Mouse (Mus musculus) ES-Bruce4 (cell line): Measurements from ENCODE around the gene Igf2r. TPM values are rescaled to one million over a fixed set of nuclear protein-coding genes. Genes with fewer than 3 reads are reported as not detected.

Experiments used
- H3K27ac ChIP-seq: 2 replicates; pipeline ENCODE4 v1.5.1; 2012; ENCODE audit warnings: low read length, inconsistent platforms; ENCODE audit not compliant: insufficient read depth
- H3K27me3 ChIP-seq: 2 replicates; pipeline ENCODE4 v1.6.1; 2012; ENCODE audit warnings: mild to moderate bottlenecking, low read length, inconsistent platforms; ENCODE audit not compliant: control insufficient read depth, poor library complexity, insufficient read depth, severe bottlenecking
- H3K36me3 ChIP-seq: 2 replicates; pipeline ENCODE4 v1.6.1; 2012; ENCODE audit warnings: inconsistent platforms, mild to moderate bottlenecking, low read length, moderate library complexity; ENCODE audit not compliant: control insufficient read depth, poor library complexity, insufficient read depth, severe bottlenecking
- H3K4me1 ChIP-seq: one replicate; pipeline ENCODE4 v1.8.1; 2011; ENCODE audit warnings: low read length; ENCODE audit not compliant: control insufficient read depth, insufficient read depth
- H3K4me3 ChIP-seq: 2 replicates; pipeline ENCODE4 v1.5.1; 2011; ENCODE audit warnings: low read depth, mild to moderate bottlenecking, low read length
- H3K9ac ChIP-seq: 2 replicates; pipeline ENCODE4 v1.6.1; 2012; ENCODE audit warnings: low read depth, mild to moderate bottlenecking, inconsistent platforms; ENCODE audit not compliant: poor library complexity, severe bottlenecking
- H3K9me3 ChIP-seq: replicated peaks from 2 replicates; pipeline ENCODE4 v1.6.1; 2012; ENCODE audit warnings: mild to moderate bottlenecking, low read length, inconsistent platforms; ENCODE audit not compliant: control insufficient read depth, poor library complexity, insufficient read depth, severe bottlenecking
- CTCF ChIP-seq: IDR thresholded peaks from one replicate; pipeline ENCODE4 v1.8.1; 2011; ENCODE audit warnings: low read depth, low read length
- EP300 ChIP-seq: IDR thresholded peaks from 2 replicates; pipeline ENCODE4 v1.6.1; 2011; ENCODE audit warnings: low read depth, low read length; ENCODE audit not compliant: insufficient read depth
- POLR2A ChIP-seq: IDR thresholded peaks from one replicate; pipeline ENCODE4 v1.8.1; 2011; ENCODE audit warnings: low read length; ENCODE audit not compliant: insufficient read depth
- polyA plus RNA-seq: library from polyadenylated mRNA; stranded (reverse); fragments of >200 nt; gene quantifications from 2 replicates; pipeline ENCODE4 v1.2.4, GENCODE M21; 2011; ENCODE audit warnings: low read depth; ENCODE audit not compliant: missing spikeins, insufficient read depth, insufficient read length

The Igf2r gene
- polyA plus RNA-seq, 1 experiment, result 61.4 TPM

DNA sequence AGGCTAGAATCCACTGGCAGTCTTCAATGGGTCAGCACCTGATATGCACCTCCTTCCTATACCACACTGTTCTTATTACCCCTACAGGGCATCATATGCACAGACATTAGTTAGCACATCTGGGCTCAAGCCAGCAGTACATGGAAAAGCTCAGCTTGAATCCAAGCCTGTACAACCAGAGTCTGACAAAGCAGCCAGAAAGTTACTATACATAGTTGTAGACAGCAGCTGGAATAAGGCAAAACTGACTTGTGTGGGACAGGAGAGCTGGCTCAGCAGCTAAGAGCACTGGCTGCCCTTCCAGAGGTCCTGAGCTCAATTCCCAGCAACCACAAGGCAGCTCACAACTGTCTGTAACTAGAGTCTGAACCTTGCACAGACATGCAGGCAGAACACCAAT lies 57.3 kb downstream of the Igf2r start:
- Histone ChIP-seq H3K4me1 (no peaks in the 10 kb centered on the region), H3K9me3 (no peaks in the 10 kb centered on the region), H3K27ac (no peak overlapping the region), H3K9ac (no peak overlapping the region), H3K36me3 (peaks cover 5% of the 10 kb centered on the region; the same call in 1 of the 2 replicates), H3K27me3 (no peaks in the 10 kb centered on the region), H3K4me3 (no peak overlapping the region)
- TF ChIP-seq CTCF, result no peak
- TF ChIP-seq EP300, result no peak
- no peak for TF ChIP-seq POLR2A

- H3K9me3 ChIP-seq, result no peaks in the 10 kb centered on the region
- peaks cover 5% of the 10 kb centered on the region; the same call in 1 of the 2 replicates for H3K36me3 ChIP-seq
- H3K27ac ChIP-seq, result no peak overlapping the region
- no peak for TF ChIP-seq EP300
- no peak for TF ChIP-seq CTCF
- TF ChIP-seq POLR2A, result no peak
- no peaks in the 10 kb centered on the region for H3K27me3 ChIP-seq
- no peaks in the 10 kb centered on the region for H3K4me1 ChIP-seq
- H3K9ac ChIP-seq, result no peak overlapping the region
- H3K4me3 ChIP-seq, result no peak overlapping the region
Observed at GRCm38 (mm10) chr17:12710976-12711375, 58.5 kb downstream of the Igf2r start.

DNA sequence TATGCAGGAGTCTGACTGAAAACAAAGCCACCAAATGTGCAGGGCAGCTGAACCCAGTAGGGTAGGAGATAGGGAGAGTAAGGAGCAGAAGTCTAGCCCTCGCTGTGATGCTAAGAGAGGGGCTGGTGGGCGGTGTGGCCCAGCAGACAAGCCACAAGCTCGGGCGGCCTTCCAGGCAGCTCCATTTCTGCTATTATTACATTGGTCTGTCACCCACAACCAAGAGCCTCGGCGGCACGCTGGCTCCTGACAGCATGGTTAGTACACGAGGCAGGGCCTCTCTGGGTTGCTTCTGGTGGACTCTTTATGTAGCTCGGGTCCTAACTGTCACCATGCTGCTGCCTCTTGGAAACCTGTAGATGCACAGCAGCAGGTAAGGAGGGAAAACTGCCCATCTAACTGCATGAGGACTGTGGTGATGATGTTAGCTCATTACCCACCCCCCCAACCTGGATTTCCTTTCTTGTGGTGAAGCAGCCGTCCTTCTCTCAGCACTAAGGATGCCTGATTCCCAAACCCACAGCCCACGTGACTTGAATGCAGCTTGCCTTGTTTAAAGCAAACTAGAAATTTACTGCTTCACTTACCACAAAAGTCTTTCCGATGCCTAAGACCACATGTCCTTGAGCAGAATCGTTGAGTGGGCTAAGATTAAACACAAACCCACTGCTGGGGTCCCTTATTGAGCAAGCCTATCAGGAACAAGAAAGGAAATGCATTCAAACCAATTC lies 59.2 kb downstream of the Igf2r start:
- Histone ChIP-seq H3K27ac (no peak overlapping the region), H3K9me3 (no peaks in the 10 kb centered on the region), H3K4me1 (no peaks in the 10 kb centered on the region), H3K27me3 (no peaks in the 10 kb centered on the region), H3K36me3 (peaks cover 3% of the 10 kb centered on the region; the same call in 1 of the 2 replicates), H3K9ac (no peak overlapping the region), H3K4me3 (no peak overlapping the region)
- TF ChIP-seq POLR2A, result no peak

DNA sequence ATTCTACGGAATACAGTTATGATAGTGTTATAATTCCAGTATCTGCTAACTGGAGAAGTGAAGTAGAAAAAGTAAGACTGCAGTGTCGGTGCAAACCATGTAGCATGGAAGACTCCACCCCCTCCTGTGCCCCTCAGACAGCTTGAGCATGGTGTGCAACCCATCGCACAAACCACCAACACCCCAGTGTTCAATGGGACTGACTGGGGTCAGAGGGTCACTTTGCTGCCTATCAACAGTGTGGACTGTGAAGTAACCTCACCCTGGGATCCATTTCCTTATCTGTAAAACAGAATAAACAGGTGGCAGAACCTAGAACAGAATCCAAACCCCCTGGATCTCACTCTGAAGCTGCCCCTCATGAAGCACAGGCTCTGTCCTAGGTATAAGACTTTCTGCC lies 61.1 kb downstream of the Igf2r start:
- Histone ChIP-seq H3K36me3 (no peaks in the 10 kb centered on the region), H3K9me3 (no peaks in the 10 kb centered on the region)

GRCm38 (mm10) chr17:12706590-12707049 lies 62.8 kb downstream of the Igf2r start:
- Histone ChIP-seq H3K27me3 (no peaks in the 10 kb centered on the region), H3K4me1 (no peaks in the 10 kb centered on the region), H3K4me3 (no peak overlapping the region), H3K9me3 (no peaks in the 10 kb centered on the region), H3K36me3 (peaks cover 4% of the 10 kb centered on the region; the same call in 1 of the 2 replicates), H3K27ac (no peak overlapping the region), H3K9ac (no peak overlapping the region)
- TF ChIP-seq CTCF, result no peak
- no peak for TF ChIP-seq EP300

More for the DNA sequence above, 61.1 kb downstream of the Igf2r start:
- H3K27ac ChIP-seq, result no peak overlapping the region
- TF ChIP-seq POLR2A, result no peak
- no peak for TF ChIP-seq EP300
- no peak for TF ChIP-seq CTCF
- H3K27me3 ChIP-seq, result no peaks in the 10 kb centered on the region
- H3K4me1 ChIP-seq, result no peaks in the 10 kb centered on the region
- no peak overlapping the region for H3K9ac ChIP-seq
- H3K4me3 ChIP-seq, result no peak overlapping the region

GRCm38 (mm10) chr17:12702901-12703300 lies 66.6 kb downstream of the Igf2r start:
- Histone ChIP-seq H3K36me3 (peaks cover 6% of the 10 kb centered on the region; the same call in 1 of the 2 replicates), H3K4me1 (no peaks in the 10 kb centered on the region), H3K27ac (no peak overlapping the region), H3K4me3 (no peak overlapping the region), H3K9ac (no peak overlapping the region), H3K27me3 (no peaks in the 10 kb centered on the region), H3K9me3 (no peaks in the 10 kb centered on the region)
- TF ChIP-seq EP300 (no peak), POLR2A (no peak), CTCF (no peak)
